Comparison of ENCODE assay signal across 7 mouse cellular contexts in genomic region chr4:72199571-72200558, GRCm38 (mm10). TPM values are rescaled to one million over a fixed set of nuclear protein-coding genes. Genes with fewer than 3 reads are reported as not detected.
DNase-seq lines count a peak whose midpoint lies in the region; ATAC-seq and TF ChIP-seq lines count a peak whose summit lies in the region.

No protein-coding gene starts in this region.

- under 1% methylated on average over 98 of the region's 103 CpGs for WGBS in intestine, postnatal 0 days
- WGBS in limb, embryonic 12.5 days: under 1% methylated on average over 100 of the region's 103 CpGs
- under 1% methylated on average over 102 of the region's 103 CpGs for WGBS in midbrain, embryonic 16.5 days
- WGBS in stomach, embryonic 14.5 days: under 1% methylated on average over 82 of the region's 103 CpGs

- peak overlapping the region; percentile 87 for H3K27ac ChIP-seq in intestine, postnatal 0 days (ENCODE audit: low read depth, low read length)
- H3K27ac ChIP-seq in limb, embryonic 12.5 days: peak overlapping the region; percentile 97
- peak overlapping the region; percentile 96 for H3K27ac ChIP-seq in midbrain, embryonic 16.5 days (ENCODE audit: low read length)
- peak overlapping the region; percentile 94 for H3K27ac ChIP-seq in stomach, embryonic 14.5 days (ENCODE audit: low read length)

- no peak for TF ChIP-seq CTCF in intestine, postnatal 0 days (IDR thresholded peaks at IDR 0.05; ENCODE audit: low read depth)

- no peaks in the 10 kb centered on the region for H3K36me3 ChIP-seq in intestine, postnatal 0 days (ENCODE audit: control insufficient read depth, insufficient read depth)
- no peaks in the 10 kb centered on the region for H3K36me3 ChIP-seq in limb, embryonic 12.5 days
- no peaks in the 10 kb centered on the region for H3K36me3 ChIP-seq in midbrain, embryonic 16.5 days (ENCODE audit: control insufficient read depth, insufficient read depth, low read length)
- no peaks in the 10 kb centered on the region for H3K36me3 ChIP-seq in stomach, embryonic 14.5 days (ENCODE audit: control insufficient read depth, insufficient read depth, low read length)

- H3K4me2 ChIP-seq in intestine, postnatal 0 days (replicated peaks; ENCODE audit: low read depth): peak overlapping the region; percentile 97
- peak overlapping the region; percentile 66 for H3K4me2 ChIP-seq in limb, embryonic 12.5 days
- peak overlapping the region; percentile 69 for H3K4me2 ChIP-seq in midbrain, embryonic 16.5 days (ENCODE audit: low read length)
- peak overlapping the region; percentile 72 for H3K4me2 ChIP-seq in stomach, embryonic 14.5 days (replicated peaks; ENCODE audit: low read depth, low read length)

- H3K4me3 ChIP-seq in intestine, postnatal 0 days (ENCODE audit: low read depth, low read length): peak overlapping the region; percentile 73
- peak overlapping the region; percentile 89 for H3K4me3 ChIP-seq in limb, embryonic 12.5 days (replicated peaks)
- peak overlapping the region; percentile 85 for H3K4me3 ChIP-seq in midbrain, embryonic 16.5 days (ENCODE audit: low read depth, low read length)
- H3K4me3 ChIP-seq in stomach, embryonic 14.5 days (ENCODE audit: low read depth, low read length): peak overlapping the region; percentile 90

- peaks cover 6% of the 10 kb centered on the region; the same call in 1 of the 2 replicates for H3K4me1 ChIP-seq in intestine, postnatal 0 days (replicated peaks; ENCODE audit: control insufficient read depth, insufficient read depth, low read length)
- H3K4me1 ChIP-seq in limb, embryonic 12.5 days (replicated peaks): peaks cover 44% of the 10 kb centered on the region
- H3K4me1 ChIP-seq in midbrain, embryonic 16.5 days (ENCODE audit: control insufficient read depth, insufficient read depth, low read length): peaks cover 31% of the 10 kb centered on the region
- peaks cover 19% of the 10 kb centered on the region for H3K4me1 ChIP-seq in stomach, embryonic 14.5 days (ENCODE audit: control insufficient read depth, insufficient read depth, low read length)

- no peak for ATAC-seq in intestine, postnatal 0 days
- ATAC-seq in limb, embryonic 12.5 days (ENCODE audit: insufficient number of reproducible peaks, insufficient read depth, low FRiP score, low TSS enrichment, low read depth): 0 out of 2 replicates have a peak, but pooled peaks have one; percentile 0
- peak; percentile 6 for ATAC-seq in midbrain, embryonic 16.5 days
- no peak for ATAC-seq in stomach, embryonic 14.5 days (ENCODE audit: insufficient number of reproducible peaks, insufficient read depth, low FRiP score, low read depth)

- peak; percentile 23 for DNase-seq in T-cell, adult 2 months (ENCODE audit: low spot score)
- DNase-seq in cerebellum, postnatal 25 days: peak; percentile 67 to 71
- peak; percentile 60 for DNase-seq in gastrocnemius, postnatal 10 days

- H3K9ac ChIP-seq in intestine, postnatal 0 days (ENCODE audit: low read depth, low read length): peak overlapping the region; percentile 71
- peak overlapping the region; percentile 93 for H3K9ac ChIP-seq in limb, embryonic 12.5 days (replicated peaks)
- peak overlapping the region; percentile 89 for H3K9ac ChIP-seq in midbrain, embryonic 16.5 days (ENCODE audit: low read depth, low read length)
- peak overlapping the region; percentile 90 for H3K9ac ChIP-seq in stomach, embryonic 14.5 days (replicated peaks; ENCODE audit: low read depth, low read length)

- H3K27me3 ChIP-seq in intestine, postnatal 0 days (replicated peaks; ENCODE audit: control insufficient read depth, insufficient read depth, low read length): no peaks in the 10 kb centered on the region
- H3K27me3 ChIP-seq in limb, embryonic 12.5 days: no peaks in the 10 kb centered on the region
- no peaks in the 10 kb centered on the region for H3K27me3 ChIP-seq in midbrain, embryonic 16.5 days (ENCODE audit: control insufficient read depth, insufficient read depth, low read depth, low read length)
- no peaks in the 10 kb centered on the region for H3K27me3 ChIP-seq in stomach, embryonic 14.5 days (ENCODE audit: control insufficient read depth, insufficient read depth, low read length)

- no peaks in the 10 kb centered on the region for H3K9me3 ChIP-seq in intestine, postnatal 0 days (ENCODE audit: control insufficient read depth)
- no peaks in the 10 kb centered on the region for H3K9me3 ChIP-seq in limb, embryonic 12.5 days
- H3K9me3 ChIP-seq in midbrain, embryonic 16.5 days (replicated peaks; ENCODE audit: control insufficient read depth, low read length, poor library complexity, severe bottlenecking): no peaks in the 10 kb centered on the region
- no peaks in the 10 kb centered on the region for H3K9me3 ChIP-seq in stomach, embryonic 14.5 days (ENCODE audit: control insufficient read depth, low read depth, low read length)

RNA-seq across cellular contexts. Expression of gene Tle1, which starts 0.9 kb away (rescaled TPM):
- 10 to 100 TPM; 27.2 to 27.4 TPM for total RNA-seq in gastrocnemius, postnatal 10 days (2021)
- polyA plus RNA-seq in intestine, postnatal 0 days (2015; fragmentation: Nextera tagmentation; extraction: Ambion mirVana): 12.8 and 13.9 TPM in 2 replicates
- 47.0 and 55.8 TPM in 2 replicates for polyA plus RNA-seq in limb, embryonic 12.5 days (2016; fragmentation: Nextera tagmentation; extraction: Ambion mirVana)
- 26.3 and 31.4 TPM in 2 replicates for polyA plus RNA-seq in midbrain, embryonic 16.5 days (2015; fragmentation: Nextera tagmentation; extraction: Ambion mirVana)
- polyA plus RNA-seq in stomach, embryonic 14.5 days (2014; fragmentation: Nextera tagmentation; extraction: Ambion mirVana): 25.8 and 29.5 TPM in 2 replicates

Comparison
In these comparisons a context has a peak if more than half of its experiments do, and no peak if none do; other contexts are left out.
1. ATAC-seq: peak in limb, embryonic 12.5 days (single experiment) and midbrain, embryonic 16.5 days (single experiment); none in intestine, postnatal 0 days (single experiment) and stomach, embryonic 14.5 days (single experiment).
2. Peak in every context shown above with its lines, with median percentiles within 50 percentile points of each other: DNase-seq, H3K27ac ChIP-seq, H3K4me2 ChIP-seq, H3K4me3 ChIP-seq and H3K9ac ChIP-seq.